Mouse (Mus musculus): ENCODE results near the gene Lcn2. TPM values are rescaled to one million over a fixed set of nuclear protein-coding genes. Genes with fewer than 3 reads are reported as not detected.

Lcn2 gene
- polyA plus RNA-seq (2014; fragmentation: Illumina TruSeq; extraction: RNeasy Lipid Tissue Mini Kit (QIAGEN cat#74804)) = 5.6 TPM

DNA sequence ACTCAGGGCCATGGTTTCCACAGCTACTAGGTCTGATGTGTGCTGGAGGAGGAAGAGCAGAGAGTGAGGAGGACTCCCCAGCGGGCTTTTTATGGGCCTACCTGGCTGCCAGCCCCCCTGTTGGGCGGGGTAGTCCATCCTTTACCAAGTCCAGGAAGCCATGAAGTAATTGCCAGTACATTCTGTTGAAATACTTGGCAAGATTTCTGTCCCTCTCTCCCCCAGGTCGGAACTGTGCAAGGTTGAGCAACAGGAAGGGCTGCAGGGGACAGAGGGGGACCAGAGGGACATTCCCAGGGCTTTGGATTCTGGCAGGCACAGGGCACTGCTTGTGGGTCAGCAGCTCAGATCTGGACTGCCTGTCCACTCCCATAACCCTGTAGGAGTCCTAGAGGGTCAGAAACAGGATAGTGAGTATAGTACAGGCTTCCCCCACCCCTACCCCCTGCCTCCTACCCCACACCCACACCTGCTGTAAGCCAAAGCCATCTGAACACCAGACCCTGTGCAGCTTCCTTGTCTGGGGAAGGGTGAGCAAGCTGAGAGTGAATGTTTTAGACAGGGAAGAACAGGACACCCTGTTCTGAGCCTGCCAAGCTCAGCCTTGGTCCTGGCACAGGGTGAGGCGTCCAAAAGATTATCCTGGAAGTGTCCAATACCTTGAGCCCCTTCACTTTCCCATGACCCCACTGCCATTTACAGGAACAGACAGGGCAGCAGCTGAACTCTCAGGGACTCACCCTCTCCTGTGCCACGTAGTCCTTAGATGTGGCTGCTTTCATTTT is at the start of gene Lcn2:
Lcn2 (minus strand) TSS at position 547 of the 785 bp plus-strand sequence.

DNA sequence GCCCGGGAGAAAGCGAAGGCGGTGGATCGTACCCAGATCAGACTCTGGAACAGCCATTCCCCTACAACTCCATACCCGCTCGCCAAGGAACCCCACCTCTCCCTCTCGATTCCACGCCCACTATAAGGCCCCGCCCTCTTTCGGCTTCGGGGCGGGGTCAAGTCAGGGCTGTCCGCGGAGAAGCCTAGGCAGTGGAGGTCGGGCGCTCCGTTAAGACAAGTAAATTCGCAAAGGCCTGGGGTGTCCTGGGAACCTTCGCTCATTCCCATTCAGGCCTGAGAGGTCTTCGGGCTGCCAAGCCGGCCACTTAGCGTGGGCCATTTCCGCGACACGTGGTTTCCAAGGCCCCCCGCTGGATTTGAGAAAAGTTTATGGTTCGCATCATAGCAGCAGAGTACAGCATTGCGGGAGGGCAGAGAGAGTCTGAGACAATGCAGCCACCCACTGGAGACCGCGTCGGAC is 7.5 kb upstream of the Lcn2 start, which contains the start of gene Ptges2:
Ptges2 (plus strand) TSS at position 413 of the 462 bp plus-strand sequence.

DNA sequence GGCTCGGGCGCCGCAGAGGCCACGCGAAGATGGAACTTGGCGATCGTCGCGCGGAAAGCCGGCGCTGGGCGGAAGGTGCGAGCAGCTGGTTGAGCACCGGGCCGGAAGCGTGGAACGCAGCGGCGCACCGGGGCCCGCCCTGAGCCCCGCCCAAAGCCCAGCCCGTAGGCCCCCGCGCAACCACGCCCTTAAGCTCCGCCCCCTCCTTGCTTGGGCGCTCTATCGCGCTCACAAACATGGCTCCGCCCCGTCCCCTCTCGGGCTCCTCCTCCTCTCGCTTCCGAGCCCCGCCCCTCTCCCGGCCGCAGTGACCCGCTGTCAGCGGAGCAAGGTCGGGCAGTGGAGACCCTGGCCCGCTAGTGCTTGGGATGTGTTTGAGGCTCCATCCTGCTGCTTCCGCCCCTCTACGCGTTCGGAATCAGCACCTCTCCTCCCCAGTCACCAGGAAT is 6.3 kb downstream of the Lcn2 start, which contains the start of gene 1110008P14Rik:
1110008P14Rik (minus strand) TSS at position 164 of the 449 bp plus-strand sequence.

DNA sequence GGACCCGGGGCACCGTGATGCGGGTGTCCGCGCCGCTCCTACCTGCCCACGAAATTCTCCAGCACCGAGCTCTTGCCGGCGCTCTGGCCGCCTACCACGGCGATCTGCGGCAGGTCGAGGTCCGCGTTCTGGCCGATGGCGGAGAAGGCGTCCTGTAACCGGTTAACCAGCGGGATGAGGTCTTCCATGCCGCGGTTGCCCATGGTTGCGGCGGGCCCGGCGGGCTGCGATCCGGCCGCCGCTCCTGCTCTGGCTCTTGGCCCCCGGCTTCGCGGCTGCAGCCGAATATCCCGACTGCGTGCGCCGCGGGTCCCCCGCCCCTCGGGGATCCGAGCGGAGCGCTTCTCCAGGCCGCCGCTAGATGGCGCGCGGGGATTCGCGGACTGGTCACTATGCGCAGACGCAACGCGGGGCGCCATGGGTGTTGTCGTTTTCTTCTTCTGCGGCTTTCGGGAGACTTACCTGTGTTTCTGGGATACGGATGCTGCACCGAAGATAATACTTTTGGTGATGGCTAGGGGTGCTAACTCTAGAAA is 35.0 kb downstream of the Lcn2 start, which contains the start of gene Dnm1:
Dnm1 (minus strand) TSS at position 332 of the 536 bp plus-strand sequence.

DNA sequence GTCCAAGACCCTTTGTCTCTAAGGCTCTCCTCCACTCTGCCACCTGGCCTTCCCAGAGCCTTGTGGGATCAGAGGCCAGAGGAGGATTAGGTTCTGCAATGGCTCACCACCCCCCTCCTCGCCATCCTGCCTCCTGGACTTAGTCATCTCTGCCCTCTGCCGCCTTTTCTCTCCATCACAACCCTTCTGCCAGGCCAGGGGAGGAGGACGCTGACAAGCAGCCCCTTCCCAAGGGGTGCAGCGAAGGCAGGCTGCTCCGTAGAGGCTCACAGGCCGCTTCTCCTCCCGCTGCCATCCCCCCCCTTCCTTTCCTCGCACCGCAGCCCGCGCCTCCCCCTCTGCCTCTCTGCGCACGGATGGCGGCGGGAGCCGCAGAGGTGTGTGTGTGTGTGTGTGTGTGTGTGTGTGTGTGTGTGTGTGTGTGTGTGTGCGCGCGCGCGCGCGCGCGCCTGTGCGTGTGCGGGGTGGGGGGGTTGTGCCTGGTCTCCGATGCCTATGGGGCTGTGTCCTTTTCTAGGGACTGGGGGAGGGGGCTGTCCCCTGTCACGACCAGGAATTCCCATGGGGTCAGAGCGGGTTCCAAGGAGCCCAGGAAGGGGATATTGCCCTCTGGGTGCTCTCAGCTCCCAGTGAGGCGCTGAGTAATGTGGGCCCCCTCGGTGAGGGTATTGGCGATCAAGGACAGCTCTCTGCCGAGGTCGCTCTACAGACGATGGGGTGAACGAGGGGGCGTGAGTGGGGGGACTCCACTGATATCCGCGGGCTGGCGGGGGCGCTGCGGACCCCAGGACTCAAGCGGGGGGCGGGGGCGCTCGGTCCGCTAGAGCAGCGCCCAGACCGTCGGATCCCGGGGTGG is 35.7 kb downstream of the Lcn2 start, which contains the start of gene Ciz1:
Ciz1 (plus strand) TSS at position 177 of the 856 bp plus-strand sequence.

Other genes with a start within 250 kb of the Lcn2 start
- gene Prrc2b, start 237.2 kb downstream of the Lcn2 start, polyA plus RNA-seq (2014; fragmentation: Illumina TruSeq; extraction: RNeasy Lipid Tissue Mini Kit (QIAGEN cat#74804)) = 58.5 TPM
- gene Pomt1, start 151.7 kb downstream of the Lcn2 start, polyA plus RNA-seq (2014; fragmentation: Illumina TruSeq; extraction: RNeasy Lipid Tissue Mini Kit (QIAGEN cat#74804)) = 13.1 TPM
- gene Uck1, start 128.1 kb downstream of the Lcn2 start, polyA plus RNA-seq (2014; fragmentation: Illumina TruSeq; extraction: RNeasy Lipid Tissue Mini Kit (QIAGEN cat#74804)) = 22.8 TPM
- 19.7 TPM for gene Golga2, start 100.9 kb downstream of the Lcn2 start, polyA plus RNA-seq (2014; fragmentation: Illumina TruSeq; extraction: RNeasy Lipid Tissue Mini Kit (QIAGEN cat#74804))
- 398 TPM for gene Swi5, start 100.2 kb downstream of the Lcn2 start, polyA plus RNA-seq (2014; fragmentation: Illumina TruSeq; extraction: RNeasy Lipid Tissue Mini Kit (QIAGEN cat#74804))
- 4.8 TPM for gene Ciz1, start 35.9 kb downstream of the Lcn2 start, polyA plus RNA-seq (2014; fragmentation: Illumina TruSeq; extraction: RNeasy Lipid Tissue Mini Kit (QIAGEN cat#74804))
- 1.4 TPM for gene Dnm1, start 34.9 kb downstream of the Lcn2 start, polyA plus RNA-seq (2014; fragmentation: Illumina TruSeq; extraction: RNeasy Lipid Tissue Mini Kit (QIAGEN cat#74804))
- gene 1110008P14Rik, start 6.3 kb downstream of the Lcn2 start, polyA plus RNA-seq (2014; fragmentation: Illumina TruSeq; extraction: RNeasy Lipid Tissue Mini Kit (QIAGEN cat#74804)) = 1.7 TPM
- 1.9 TPM for gene Ptges2, start 7.6 kb upstream of the Lcn2 start, polyA plus RNA-seq (2014; fragmentation: Illumina TruSeq; extraction: RNeasy Lipid Tissue Mini Kit (QIAGEN cat#74804))
- 0.83 TPM for gene Naif1, start 62.2 kb upstream of the Lcn2 start, polyA plus RNA-seq (2014; fragmentation: Illumina TruSeq; extraction: RNeasy Lipid Tissue Mini Kit (QIAGEN cat#74804))
- gene Slc25a25, start 63.2 kb upstream of the Lcn2 start, polyA plus RNA-seq (2014; fragmentation: Illumina TruSeq; extraction: RNeasy Lipid Tissue Mini Kit (QIAGEN cat#74804)) = 1.1 TPM
- gene Fam102a, start 147.1 kb upstream of the Lcn2 start, polyA plus RNA-seq (2014; fragmentation: Illumina TruSeq; extraction: RNeasy Lipid Tissue Mini Kit (QIAGEN cat#74804)) = 4.4 TPM
- gene Dpm2, start 182.6 kb upstream of the Lcn2 start, polyA plus RNA-seq (2014; fragmentation: Illumina TruSeq; extraction: RNeasy Lipid Tissue Mini Kit (QIAGEN cat#74804)) = 3.4 TPM
- not detected for gene Pip5kl1, start 186.5 kb upstream of the Lcn2 start, polyA plus RNA-seq (2014; fragmentation: Illumina TruSeq; extraction: RNeasy Lipid Tissue Mini Kit (QIAGEN cat#74804))
- not detected for gene 9430097D07Rik, start 187.4 kb upstream of the Lcn2 start, polyA plus RNA-seq (2014; fragmentation: Illumina TruSeq; extraction: RNeasy Lipid Tissue Mini Kit (QIAGEN cat#74804))
- 1.8 TPM for gene St6galnac4, start 198.8 kb upstream of the Lcn2 start, polyA plus RNA-seq (2014; fragmentation: Illumina TruSeq; extraction: RNeasy Lipid Tissue Mini Kit (QIAGEN cat#74804))
- 2.8 TPM for gene St6galnac6, start 211.5 kb upstream of the Lcn2 start, polyA plus RNA-seq (2014; fragmentation: Illumina TruSeq; extraction: RNeasy Lipid Tissue Mini Kit (QIAGEN cat#74804))
- 1.8 TPM for gene Ak1, start 233.5 kb upstream of the Lcn2 start, polyA plus RNA-seq (2014; fragmentation: Illumina TruSeq; extraction: RNeasy Lipid Tissue Mini Kit (QIAGEN cat#74804))

All from ovary, adult 10 weeks (tissue).